Mouse (Mus musculus) hindbrain, embryonic 12.5 days (tissue): ENCODE data around the gene Trim16. TPM values are rescaled to one million over a fixed set of nuclear protein-coding genes. Genes with fewer than 3 reads are reported as not detected.

Experiments
- ATAC-seq: fragments of 200-750 bp; cut with Nextera tagmentation; 2 replicates; pipeline ENCODE4 v1.8.0; 2017; ENCODE audit warnings: moderate TSS enrichment; ENCODE audit not compliant: low FRiP score
- H3K27ac ChIP-seq: fragments of 300-500 bp; sonication (generic); 2 replicates; pipeline ENCODE4 v1.5.1; 2016; ENCODE audit warnings: mild to moderate bottlenecking
- H3K27me3 ChIP-seq: fragments of 300-500 bp; sonication (generic); 2 replicates; pipeline ENCODE4 v1.6.1; 2016; ENCODE audit warnings: mild to moderate bottlenecking
- H3K36me3 ChIP-seq: fragments of 300-500 bp; sonication (generic); 2 replicates; pipeline ENCODE4 v1.6.1; 2016; ENCODE audit warnings: mild to moderate bottlenecking
- H3K4me1 ChIP-seq: fragments of 300-500 bp; sonication (generic); 2 replicates; pipeline ENCODE4 v1.6.1; 2016
- H3K4me2 ChIP-seq: fragments of 300-500 bp; sonication (generic); replicated peaks from 2 replicates; pipeline ENCODE4 v1.6.1; 2016; ENCODE audit warnings: mild to moderate bottlenecking
- H3K4me3 ChIP-seq: fragments of 300-500 bp; sonication (generic); 2 replicates; pipeline ENCODE4 v1.5.1; 2016; ENCODE audit warnings: mild to moderate bottlenecking
- H3K9ac ChIP-seq: fragments of 300-500 bp; sonication (generic); 2 replicates; pipeline ENCODE4 v1.6.1; 2016; ENCODE audit warnings: mild to moderate bottlenecking, moderate library complexity
- H3K9me3 ChIP-seq: fragments of 300-500 bp; sonication (generic); replicated peaks from 2 replicates; pipeline ENCODE4 v1.6.1; 2016; ENCODE audit warnings: mild to moderate bottlenecking
- WGBS: fragments of 180-500 bp; shearing (Covaris S2); methylation state at CpG from one replicate; pipeline ENCODE4 v1.1.7; 2016; 5-methylcytosine and 5-hydroxymethylcytosine counted together
- polyA plus RNA-seq: library from polyadenylated mRNA; unstranded; fragments of >200 nt; fragmentation: Nextera tagmentation; extraction: Ambion mirVana; gene quantifications from 2 replicates; pipeline ENCODE4 v1.2.1, GENCODE M21; 2016

Gene Trim16
- polyA plus RNA-seq, 1 experiment from 2014 or later, result 8.0 TPM

- Histone ChIP-seq H3K4me1 (0 out of 2 replicates have a peak, but pooled peaks cover 2% of the 10 kb centered on the region), H3K4me3 (no peak overlapping the region), H3K27me3 (no peaks in the 10 kb centered on the region), H3K4me2 (no peak overlapping the region), H3K36me3 (0 out of 2 replicates have a peak, but pooled peaks cover 4% of the 10 kb centered on the region), H3K9me3 (no peaks in the 10 kb centered on the region), H3K9ac (no peak overlapping the region), H3K27ac (no peak overlapping the region)
- 68% methylated on average over 3 of the region's 3 CpGs for WGBS
- ATAC-seq, result no peak
These were observed 25.7 kb downstream of the Trim16 start for GRCm38 (mm10) chr11:62845730-62846129.

DNA sequence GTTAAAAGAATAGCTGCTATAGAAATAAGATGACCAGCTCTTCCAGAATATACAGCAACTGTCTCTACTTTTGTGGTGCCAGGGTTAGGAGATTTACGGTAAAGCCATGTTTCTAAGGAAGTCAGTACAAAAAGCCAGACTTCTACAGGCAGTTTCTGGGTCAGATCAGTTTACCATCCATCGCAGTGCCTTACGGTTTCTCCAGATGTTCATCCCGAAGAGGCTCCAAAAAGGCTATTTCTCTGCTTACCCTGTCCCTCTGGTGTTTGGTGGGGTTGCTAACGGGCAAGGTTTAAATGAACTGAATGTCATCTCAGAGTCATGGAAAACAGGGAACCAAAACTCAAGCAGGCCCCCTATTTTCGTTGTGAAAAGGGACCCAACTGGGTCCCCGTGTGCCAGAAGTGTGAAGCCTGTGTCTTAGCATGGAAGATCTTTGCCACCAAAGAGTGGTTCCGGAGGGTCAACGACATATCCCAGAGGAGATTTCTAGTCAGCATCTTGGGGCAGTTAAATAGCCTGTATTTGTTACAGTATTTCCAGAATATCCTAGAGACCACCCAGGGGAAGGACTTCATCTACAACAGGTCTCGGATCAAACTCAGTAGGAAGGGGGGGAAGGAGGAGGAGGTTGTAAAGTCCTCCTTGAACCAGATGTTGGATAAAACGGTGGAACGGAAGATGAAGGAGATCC lies 27.1 kb downstream of the Trim16 start, which contains the start of gene Fbxw10:
TSS of gene Fbxw10 (plus strand) at position 109 of the 694 bp plus-strand sequence.
- H3K36me3 ChIP-seq, result no peaks in the 10 kb centered on the region

DNA sequence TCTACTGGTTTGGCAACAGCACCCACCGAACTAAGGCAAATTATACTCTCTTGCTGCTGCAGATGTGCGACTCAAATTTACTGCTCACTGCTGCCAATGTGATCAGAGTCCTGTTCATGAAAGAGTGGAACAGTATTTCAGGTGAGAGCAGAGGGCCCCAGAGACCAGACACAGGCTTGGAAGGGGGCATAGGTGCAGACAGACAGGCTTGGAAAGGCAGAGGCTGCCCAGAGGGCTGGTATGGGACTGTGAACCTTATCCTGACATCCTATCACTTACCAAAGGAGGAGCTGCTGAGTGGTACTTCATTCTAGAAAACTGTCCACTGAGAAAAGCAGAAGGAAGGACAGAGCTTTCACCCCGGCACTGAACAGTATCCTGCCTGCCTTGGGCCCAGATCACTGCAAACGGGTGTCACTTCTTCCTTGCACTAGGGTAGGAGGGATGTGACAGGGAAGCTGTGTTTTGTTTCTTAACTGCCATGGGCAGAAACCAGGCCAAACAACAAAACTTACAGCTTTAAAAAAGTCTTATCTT lies 27.7 kb downstream of the Trim16 start:
- no peak for ATAC-seq

More for the DNA sequence above, 27.1 kb downstream of the Trim16 start, which contains the start of gene Fbxw10:
- 24% methylated on average over 12 of the region's 12 CpGs for WGBS
- H3K4me2 ChIP-seq, result peak within 1 kb of the TSS; percentile 40
- no peak within 1 kb of the TSS for H3K27ac ChIP-seq
- no peak within 1 kb of the TSS for H3K4me3 ChIP-seq
- 0 out of 2 replicates have a peak, but pooled peaks cover 2% of the 10 kb centered on the region for H3K4me1 ChIP-seq
- no peak within 1 kb of the TSS; the same call in 1 of the 2 replicates for H3K9ac ChIP-seq
- H3K27me3 ChIP-seq, result no peaks in the 10 kb centered on the region
- no peaks in the 10 kb centered on the region for H3K9me3 ChIP-seq
- no peak for ATAC-seq

GRCm38 (mm10) chr11:62848301-62848700 lies 28.3 kb downstream of the Trim16 start:
- no peak overlapping the region for H3K9ac ChIP-seq
- H3K4me1 ChIP-seq, result 0 out of 2 replicates have a peak, but pooled peaks cover 2% of the 10 kb centered on the region
- ATAC-seq, result no peak
- no peaks in the 10 kb centered on the region for H3K27me3 ChIP-seq
- H3K27ac ChIP-seq, result no peak overlapping the region
- H3K4me2 ChIP-seq, result no peak overlapping the region
- no peak overlapping the region for H3K4me3 ChIP-seq
- 36% methylated on average over 2 of the region's 2 CpGs for WGBS
- H3K9me3 ChIP-seq, result no peaks in the 10 kb centered on the region
- no peaks in the 10 kb centered on the region for H3K36me3 ChIP-seq

More for the DNA sequence above, 27.7 kb downstream of the Trim16 start:
- Histone ChIP-seq H3K9me3 (no peaks in the 10 kb centered on the region), H3K36me3 (no peaks in the 10 kb centered on the region), H3K4me2 (no peak overlapping the region), H3K27me3 (no peaks in the 10 kb centered on the region), H3K4me1 (0 out of 2 replicates have a peak, but pooled peaks cover 2% of the 10 kb centered on the region), H3K9ac (no peak overlapping the region; the same call in 1 of the 2 replicates), H3K4me3 (no peak overlapping the region), H3K27ac (no peak overlapping the region)
- 59% methylated on average over 4 of the region's 4 CpGs for WGBS

- WGBS, result 83% methylated on average over 1 of the region's 1 CpGs
These were observed 31.2 kb downstream of the Trim16 start for GRCm38 (mm10) chr11:62851199-62851598.

GRCm38 (mm10) chr11:62853334-62853733 lies 33.3 kb downstream of the Trim16 start:
- ATAC-seq, result no peak
- H3K36me3 ChIP-seq, result no peaks in the 10 kb centered on the region
- H3K4me1 ChIP-seq, result no peaks in the 10 kb centered on the region
- WGBS, result 82% methylated on average over 6 of the region's 6 CpGs
- H3K27me3 ChIP-seq, result no peaks in the 10 kb centered on the region
- no peak overlapping the region for H3K4me2 ChIP-seq
- H3K4me3 ChIP-seq, result no peak overlapping the region
- H3K9ac ChIP-seq, result no peak overlapping the region
- H3K9me3 ChIP-seq, result no peaks in the 10 kb centered on the region
- H3K27ac ChIP-seq, result no peak overlapping the region

More at GRCm38 (mm10) chr11:62851199-62851598, 31.2 kb downstream of the Trim16 start:
- H3K27ac ChIP-seq, result no peak overlapping the region
- ATAC-seq, result no peak
- H3K27me3 ChIP-seq, result no peaks in the 10 kb centered on the region
- no peaks in the 10 kb centered on the region for H3K36me3 ChIP-seq
- no peaks in the 10 kb centered on the region for H3K9me3 ChIP-seq
- H3K4me2 ChIP-seq, result no peak overlapping the region
- H3K4me3 ChIP-seq, result no peak overlapping the region
- 0 out of 2 replicates have a peak, but pooled peaks cover 2% of the 10 kb centered on the region for H3K4me1 ChIP-seq
- no peak overlapping the region for H3K9ac ChIP-seq

- ATAC-seq, result no peak
- H3K36me3 ChIP-seq, result no peaks in the 10 kb centered on the region
- H3K27ac ChIP-seq, result no peak overlapping the region
- H3K4me3 ChIP-seq, result no peak overlapping the region
- no peaks in the 10 kb centered on the region for H3K9me3 ChIP-seq
- no peak overlapping the region for H3K9ac ChIP-seq
- H3K27me3 ChIP-seq, result no peaks in the 10 kb centered on the region
- no peaks in the 10 kb centered on the region for H3K4me1 ChIP-seq
- H3K4me2 ChIP-seq, result no peak overlapping the region
- 82% methylated on average over 4 of the region's 4 CpGs for WGBS
These were observed 45.5 kb downstream of the Trim16 start for GRCm38 (mm10) chr11:62865562-62865961.

GRCm38 (mm10) chr11:62866685-62867084 lies 46.7 kb downstream of the Trim16 start:
- Histone ChIP-seq H3K27ac (no peak overlapping the region), H3K27me3 (no peaks in the 10 kb centered on the region), H3K9me3 (no peaks in the 10 kb centered on the region), H3K4me2 (no peak overlapping the region), H3K9ac (no peak overlapping the region), H3K36me3 (no peaks in the 10 kb centered on the region), H3K4me3 (no peak overlapping the region), H3K4me1 (no peaks in the 10 kb centered on the region)
- 82% methylated on average over 7 of the region's 7 CpGs for WGBS
- ATAC-seq, result no peak

GRCm38 (mm10) chr11:62869201-62869600 lies 49.2 kb downstream of the Trim16 start:
- Histone ChIP-seq H3K36me3 (no peaks in the 10 kb centered on the region), H3K9me3 (no peaks in the 10 kb centered on the region), H3K4me2 (no peak overlapping the region), H3K27ac (no peak overlapping the region), H3K27me3 (no peaks in the 10 kb centered on the region), H3K9ac (no peak overlapping the region), H3K4me3 (no peak overlapping the region), H3K4me1 (no peaks in the 10 kb centered on the region)
- WGBS, result 83% methylated on average over 5 of the region's 5 CpGs
- no peak for ATAC-seq

DNA sequence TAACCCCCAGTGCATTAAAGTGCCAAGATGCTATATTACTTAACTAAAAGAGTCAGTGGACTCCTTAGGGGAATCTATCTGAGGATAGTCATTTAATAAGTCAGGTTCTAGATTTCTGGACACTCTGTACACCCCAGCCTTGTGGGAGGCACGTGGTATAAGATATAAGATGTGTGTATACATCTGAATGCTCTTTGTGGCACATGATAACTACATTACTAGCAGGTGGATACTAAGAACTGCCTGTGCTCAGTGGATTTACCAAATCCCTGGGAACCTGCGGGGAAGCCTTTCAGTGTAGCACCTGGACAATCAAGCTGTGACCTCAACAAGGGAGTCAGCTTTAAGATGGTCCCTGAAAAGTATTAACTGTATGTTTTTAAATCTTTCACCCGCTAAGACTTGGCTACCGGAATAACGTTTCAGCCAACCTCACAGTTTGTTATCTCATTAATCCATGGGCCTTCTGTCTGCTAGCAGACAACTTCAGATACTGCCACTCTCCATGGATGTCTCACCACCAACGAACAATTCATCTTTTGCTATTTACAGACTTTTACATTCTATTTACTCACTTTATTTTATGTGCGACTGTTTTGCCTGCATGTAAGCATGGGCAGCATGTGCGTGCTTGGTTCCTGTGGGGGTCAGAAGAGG lies 49.8 kb downstream of the Trim16 start:
- no peaks in the 10 kb centered on the region for H3K36me3 ChIP-seq
- H3K9me3 ChIP-seq, result no peaks in the 10 kb centered on the region
- no peak for ATAC-seq
- no peak overlapping the region for H3K27ac ChIP-seq
- H3K27me3 ChIP-seq, result no peaks in the 10 kb centered on the region
- no peak overlapping the region for H3K4me2 ChIP-seq
- H3K4me1 ChIP-seq, result no peaks in the 10 kb centered on the region
- no peak overlapping the region for H3K9ac ChIP-seq
- H3K4me3 ChIP-seq, result no peak overlapping the region
- WGBS, result 84% methylated on average over 8 of the region's 8 CpGs

DNA sequence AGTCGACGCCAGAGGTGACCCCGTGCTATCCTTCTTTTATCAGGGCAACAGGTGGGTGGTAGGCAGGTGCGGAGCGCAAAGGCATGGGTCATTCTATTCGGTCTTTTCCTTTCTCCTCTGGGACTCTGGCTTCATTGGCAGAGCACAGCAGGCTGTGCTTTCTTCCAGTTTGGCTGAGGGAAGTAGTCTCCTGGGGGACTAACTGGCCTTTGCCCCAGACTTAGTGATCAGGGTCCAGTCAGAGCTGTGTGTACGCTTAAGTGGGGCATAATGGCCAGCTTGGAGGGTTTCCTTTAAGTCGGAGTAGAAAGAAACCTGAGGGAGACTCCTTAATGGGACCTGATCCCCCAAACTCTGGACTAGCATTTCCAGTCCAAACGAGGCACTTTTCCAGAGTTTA lies 53.4 kb downstream of the Trim16 start:
- H3K27me3 ChIP-seq, result no peaks in the 10 kb centered on the region
- no peaks in the 10 kb centered on the region for H3K36me3 ChIP-seq
- 78% methylated on average over 9 of the region's 9 CpGs for WGBS
- H3K4me3 ChIP-seq, result no peak overlapping the region
- H3K9ac ChIP-seq, result no peak overlapping the region
- no peaks in the 10 kb centered on the region for H3K4me1 ChIP-seq
- H3K27ac ChIP-seq, result no peak overlapping the region
- no peak for ATAC-seq
- no peak overlapping the region for H3K4me2 ChIP-seq
- H3K9me3 ChIP-seq, result no peaks in the 10 kb centered on the region

GRCm38 (mm10) chr11:62875696-62876095 lies 55.7 kb downstream of the Trim16 start:
- H3K4me2 ChIP-seq, result no peak overlapping the region
- 0 out of 2 replicates have a peak, but pooled peaks cover 3% of the 10 kb centered on the region for H3K4me1 ChIP-seq
- 76% methylated on average over 1 of the region's 1 CpGs for WGBS
- H3K4me3 ChIP-seq, result no peak overlapping the region
- no peaks in the 10 kb centered on the region for H3K9me3 ChIP-seq
- ATAC-seq, result no peak
- H3K27me3 ChIP-seq, result no peaks in the 10 kb centered on the region
- H3K27ac ChIP-seq, result no peak overlapping the region
- no peak overlapping the region for H3K9ac ChIP-seq
- no peaks in the 10 kb centered on the region for H3K36me3 ChIP-seq
